1 mouse cellular context compared by ENCODE assay signal in genomic region chr8:84689091-84689915, GRCm38 (mm10).
A peak's percentile ranks its signal among the peaks of the same experiment; 100 is the strongest.
TF ChIP-seq lines count a peak whose summit lies in the region.

No protein-coding gene starts in this region.

TF ChIP-seq in myocyte, 11 proteins besides CTCF, POLR2A, EP300 and RAD21 (continued from another document):
- TF ChIP-seq USF1 (IDR thresholded peaks at IDR 0.05; ENCODE audit: low read depth) (peak; percentile 98), MAX (IDR thresholded peaks at IDR 0.05; ENCODE audit: low read depth) (peak; percentile 73), POLR2AphosphoS2 (IDR thresholded peaks at IDR 0.05; ENCODE audit: insufficient read length, low read depth) (peak; percentile 23)
